Mouse (Mus musculus) midbrain, embryonic 16.5 days (tissue): ENCODE measurements at regions not wholly inside any gene's neighbourhood (a gene's known extent, or its start where the extent isn't known, plus 50 kb on each side); places are given as distances from the start of the nearest gene placed in this dataset.
A peak's percentile ranks its signal among the peaks of the same experiment; 100 is the strongest.

ENCODE experiments used
- ATAC-seq: fragments of 200-750 bp; cut with Nextera tagmentation; 2 replicates; pipeline ENCODE4 v1.8.0; 2017; ENCODE audit warnings: moderate TSS enrichment
- H3K27ac ChIP-seq: fragments of 300-500 bp; sonication (generic); 2 replicates; pipeline ENCODE4 v1.5.1; 2014; ENCODE audit warnings: mild to moderate bottlenecking, low read length, mixed read lengths
- H3K27me3 ChIP-seq: fragments of 300-500 bp; sonication (generic); 2 replicates; pipeline ENCODE4 v1.6.1; 2014; ENCODE audit warnings: low read depth, low read length, mixed read lengths; ENCODE audit not compliant: control insufficient read depth, insufficient read depth
- H3K36me3 ChIP-seq: fragments of 300-500 bp; sonication (generic); 2 replicates; pipeline ENCODE4 v1.6.1; 2014; ENCODE audit warnings: mild to moderate bottlenecking, low read length, moderate library complexity, mixed read lengths; ENCODE audit not compliant: control insufficient read depth, insufficient read depth
- H3K4me1 ChIP-seq: fragments of 300-500 bp; sonication (generic); 2 replicates; pipeline ENCODE4 v1.6.1; 2014; ENCODE audit warnings: mild to moderate bottlenecking, low read length, mixed read lengths; ENCODE audit not compliant: control insufficient read depth, insufficient read depth
- H3K4me2 ChIP-seq: fragments of 300-500 bp; sonication (generic); 2 replicates; pipeline ENCODE4 v1.6.1; 2014; ENCODE audit warnings: mild to moderate bottlenecking, low read length, mixed read lengths
- H3K4me3 ChIP-seq: fragments of 300-500 bp; sonication (generic); 2 replicates; pipeline ENCODE4 v1.5.1; 2014; ENCODE audit warnings: low read depth, mild to moderate bottlenecking, low read length, moderate library complexity, mixed read lengths
- H3K9ac ChIP-seq: fragments of 300-500 bp; sonication (generic); 2 replicates; pipeline ENCODE4 v1.6.1; 2014; ENCODE audit warnings: low read depth, low read length, mixed read lengths
- H3K9me3 ChIP-seq: fragments of 300-500 bp; sonication (generic); replicated peaks from 2 replicates; pipeline ENCODE4 v1.6.1; 2014; ENCODE audit warnings: mild to moderate bottlenecking, low read length, mixed read lengths; ENCODE audit not compliant: control insufficient read depth, poor library complexity, severe bottlenecking
- WGBS: fragments of 180-500 bp; shearing (Covaris S2); extraction: QIAGEN DNeasy Blood & Tissue Kit; methylation state at CpG from one replicate; pipeline ENCODE4 v1.1.7; 2014; 5-methylcytosine and 5-hydroxymethylcytosine counted together

DNA sequence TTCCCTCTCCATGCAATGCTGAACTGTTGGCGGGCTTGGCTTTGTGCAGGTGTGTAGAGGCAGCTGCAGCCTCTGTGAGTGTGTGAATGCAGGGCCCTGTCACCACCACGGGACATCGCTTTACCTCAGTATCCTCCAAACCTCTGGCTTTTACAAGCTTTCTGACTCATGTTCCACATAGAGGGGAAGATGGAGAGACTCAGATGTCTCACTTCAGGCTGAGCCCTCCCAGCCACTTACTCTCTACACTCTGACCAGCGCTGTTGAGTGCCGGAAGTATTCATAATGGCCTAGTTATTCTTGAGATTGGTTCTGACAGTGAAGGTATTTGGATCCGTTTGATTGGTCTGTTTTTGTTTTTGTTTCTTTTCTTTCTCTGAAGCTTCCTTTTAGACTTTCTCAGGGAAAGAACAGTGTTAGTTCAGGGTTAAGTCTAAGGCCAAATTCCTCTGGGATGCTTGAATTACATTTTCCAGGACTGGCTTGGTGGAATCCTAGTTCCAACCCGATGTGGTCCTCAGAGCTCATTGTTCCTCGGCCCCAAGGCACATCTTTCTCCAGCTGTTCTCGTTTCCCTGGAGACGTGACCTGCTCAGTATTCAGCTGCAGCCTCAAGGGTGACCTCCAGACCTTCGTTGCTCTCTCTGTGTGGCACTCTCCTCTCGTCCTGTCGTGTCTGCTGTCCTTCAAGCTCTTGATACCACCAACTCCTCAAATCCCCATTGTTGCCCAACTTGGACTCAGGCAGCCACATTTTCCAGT, 61.7 kb upstream of the Enpp6 start:
- H3K4me1 ChIP-seq = peaks cover 2% of the 10 kb centered on the region; the same call in 1 of the 2 replicates
- H3K9me3 ChIP-seq = no peaks in the 10 kb centered on the region
- H3K4me3 ChIP-seq = no peak overlapping the region
- no peak for ATAC-seq
- no peaks in the 10 kb centered on the region for H3K27me3 ChIP-seq
- H3K4me2 ChIP-seq = no peak overlapping the region
- H3K27ac ChIP-seq = no peak overlapping the region
- no peak overlapping the region for H3K9ac ChIP-seq
- no peaks in the 10 kb centered on the region for H3K36me3 ChIP-seq
- 13% methylated on average over 13 of the region's 13 CpGs for WGBS

- no peaks in the 10 kb centered on the region for H3K36me3 ChIP-seq
- H3K4me1 ChIP-seq = peaks cover 2% of the 10 kb centered on the region; the same call in 1 of the 2 replicates
- 76% methylated on average over 6 of the region's 6 CpGs for WGBS
- no peak overlapping the region for H3K4me3 ChIP-seq
- H3K9ac ChIP-seq = no peak overlapping the region
- no peak overlapping the region for H3K4me2 ChIP-seq
- no peak overlapping the region for H3K27ac ChIP-seq
- no peaks in the 10 kb centered on the region for H3K27me3 ChIP-seq
- ATAC-seq = no peak
- H3K9me3 ChIP-seq = no peaks in the 10 kb centered on the region
Observed at GRCm38 (mm10) chr8:46928718-46929117, 58.0 kb upstream of the Enpp6 start.

GRCm38 (mm10) chr8:46929678-46930077, 57.0 kb upstream of the Enpp6 start:
- H3K4me1 ChIP-seq = peaks cover 2% of the 10 kb centered on the region; the same call in 1 of the 2 replicates
- H3K9me3 ChIP-seq = no peaks in the 10 kb centered on the region
- H3K27me3 ChIP-seq = no peaks in the 10 kb centered on the region; the same call in 1 of the 2 replicates
- H3K9ac ChIP-seq = no peak overlapping the region
- 80% methylated on average over 6 of the region's 6 CpGs for WGBS
- ATAC-seq = no peak
- no peak overlapping the region for H3K4me2 ChIP-seq
- no peak overlapping the region for H3K27ac ChIP-seq
- H3K36me3 ChIP-seq = no peaks in the 10 kb centered on the region
- no peak overlapping the region for H3K4me3 ChIP-seq

- H3K27ac ChIP-seq = no peak overlapping the region
- no peaks in the 10 kb centered on the region; the same call in 1 of the 2 replicates for H3K27me3 ChIP-seq
- H3K9me3 ChIP-seq = no peaks in the 10 kb centered on the region
- no peak overlapping the region for H3K4me3 ChIP-seq
- WGBS = 97% methylated on average over 6 of the region's 6 CpGs
- ATAC-seq = no peak
- no peaks in the 10 kb centered on the region for H3K4me1 ChIP-seq
- H3K4me2 ChIP-seq = no peak overlapping the region
- no peak overlapping the region for H3K9ac ChIP-seq
- H3K36me3 ChIP-seq = no peaks in the 10 kb centered on the region
Observed at GRCm38 (mm10) chr8:46931267-46931666, 55.4 kb upstream of the Enpp6 start.

DNA sequence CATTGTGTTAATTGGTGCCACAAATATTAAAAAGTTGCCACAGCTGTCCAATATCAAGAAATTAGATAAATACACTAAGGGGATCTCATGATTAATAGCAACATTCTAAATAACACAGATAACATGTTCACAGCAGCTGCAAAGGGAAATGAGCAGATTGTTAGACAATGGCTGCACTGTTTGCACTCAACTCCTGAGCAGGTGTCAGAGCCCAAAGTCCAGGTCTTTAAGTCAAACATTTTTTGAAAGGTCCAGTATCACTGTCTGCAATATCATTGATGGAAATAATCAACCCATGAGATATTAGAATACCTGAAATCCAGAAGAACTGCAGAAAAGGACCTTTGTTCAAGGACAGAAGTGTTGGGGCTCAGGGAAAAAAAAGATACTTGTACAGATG, 53.4 kb upstream of the Enpp6 start:
- no peak overlapping the region for H3K9ac ChIP-seq
- no peak overlapping the region for H3K4me3 ChIP-seq
- no peaks in the 10 kb centered on the region for H3K4me1 ChIP-seq
- no peaks in the 10 kb centered on the region; the same call in 1 of the 2 replicates for H3K27me3 ChIP-seq
- H3K4me2 ChIP-seq = no peak overlapping the region
- H3K9me3 ChIP-seq = no peaks in the 10 kb centered on the region
- no peaks in the 10 kb centered on the region for H3K36me3 ChIP-seq
- no peak overlapping the region for H3K27ac ChIP-seq
- no peak for ATAC-seq

GRCm38 (mm10) chr8:46934254-46934653, 52.4 kb upstream of the Enpp6 start:
- Histone ChIP-seq H3K27me3 (no peaks in the 10 kb centered on the region; the same call in 1 of the 2 replicates), H3K9me3 (no peaks in the 10 kb centered on the region), H3K9ac (no peak overlapping the region), H3K4me3 (no peak overlapping the region), H3K4me1 (no peaks in the 10 kb centered on the region), H3K4me2 (no peak overlapping the region), H3K36me3 (no peaks in the 10 kb centered on the region), H3K27ac (no peak overlapping the region)
- ATAC-seq = no peak
- 90% methylated on average over 9 of the region's 9 CpGs for WGBS

DNA sequence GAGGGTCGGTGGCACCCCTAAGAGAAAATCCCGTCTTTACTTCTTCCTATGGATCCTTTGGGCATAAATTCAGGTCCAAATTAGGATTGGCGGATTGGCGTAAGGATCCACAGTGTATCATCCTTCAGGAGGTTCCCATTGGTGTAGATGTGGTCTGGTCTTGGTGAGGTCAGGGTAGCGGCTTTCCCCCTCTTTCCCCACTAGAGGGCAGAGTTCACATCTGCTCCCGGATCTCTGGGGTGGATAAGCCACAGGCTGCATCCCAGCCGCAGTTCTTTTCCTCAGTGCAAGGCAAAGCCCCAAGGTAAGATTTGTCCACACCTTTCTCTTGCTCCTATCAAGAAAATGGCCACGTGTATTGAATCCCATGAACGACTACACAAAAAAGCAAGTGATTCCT, 51.8 kb upstream of the Enpp6 start:
- H3K4me2 ChIP-seq = no peak overlapping the region
- no peaks in the 10 kb centered on the region for H3K9me3 ChIP-seq
- H3K9ac ChIP-seq = no peak overlapping the region
- H3K27ac ChIP-seq = no peak overlapping the region
- no peaks in the 10 kb centered on the region for H3K4me1 ChIP-seq
- H3K27me3 ChIP-seq = no peaks in the 10 kb centered on the region; the same call in 1 of the 2 replicates
- WGBS = 26% methylated on average over 9 of the region's 9 CpGs
- H3K36me3 ChIP-seq = no peaks in the 10 kb centered on the region
- peak; percentile 72; the same call in 1 of the 2 replicates for ATAC-seq
- H3K4me3 ChIP-seq = no peak overlapping the region

- 0 out of 2 replicates have a peak, but pooled peaks have one; percentile 25 for ATAC-seq
- no peaks in the 10 kb centered on the region for H3K4me1 ChIP-seq
- no peaks in the 10 kb centered on the region; the same call in 1 of the 2 replicates for H3K27me3 ChIP-seq
- H3K4me2 ChIP-seq = peak overlapping the region; percentile 38
- no peaks in the 10 kb centered on the region for H3K9me3 ChIP-seq
- no peaks in the 10 kb centered on the region for H3K36me3 ChIP-seq
- H3K9ac ChIP-seq = no peak overlapping the region
- no peak overlapping the region for H3K27ac ChIP-seq
- 21% methylated on average over 8 of the region's 8 CpGs for WGBS
- H3K4me3 ChIP-seq = no peak overlapping the region
Observed at GRCm38 (mm10) chr8:46936039-46936438, 50.6 kb upstream of the Enpp6 start.
